Mouse (Mus musculus) CD8-positive naive resting alpha-beta T cell, adult 2 months (primary cell): ENCODE data around the gene Nat8f5.
"Not testable (repeated sequence)": the region's sequence is repeated elsewhere in the genome, so short reads cannot be mapped to it uniquely, and the experiment has no call there.

ENCODE experiments used
- DNase-seq, 2 experiments: peaks; one replicate each; pipeline ENCODE4 v3.0.0; 2022; ENCODE audit warnings: low read depth in 2 of 2, low spot score in 2 of 2

The Nat8f5 gene

GRCm38 (mm10) chr6:85836827-85837226, 16.1 kb upstream of the Nat8f5 start:
- DNase-seq, result not testable (repeated sequence)

- DNase-seq, result not testable (repeated sequence)
Measured at GRCm38 (mm10) chr6:85836098-85836497, 15.3 kb upstream of the Nat8f5 start.

GRCm38 (mm10) chr6:85835104-85835503, 14.3 kb upstream of the Nat8f5 start:
- DNase-seq, result not testable (repeated sequence)

GRCm38 (mm10) chr6:85834504-85835100, 13.8 kb upstream of the Nat8f5 start:
- not testable (repeated sequence) for DNase-seq

GRCm38 (mm10) chr6:85831796-85832321, 11.1 kb upstream of the Nat8f5 start, which contains the start of gene Nat8:
Gene Nat8, minus strand, starts transcription at chr6:85832082.
- no peak for DNase-seq

- no peak for DNase-seq
Measured at GRCm38 (mm10) chr6:85829462-85829861, 8.7 kb upstream of the Nat8f5 start.

GRCm38 (mm10) chr6:85825886-85826285, 5.1 kb upstream of the Nat8f5 start:
- DNase-seq, result no peak

- DNase-seq, result no peak
Measured at GRCm38 (mm10) chr6:85823382-85824090, 2.8 kb upstream of the Nat8f5 start.

GRCm38 (mm10) chr6:85822286-85822685, 1.5 kb upstream of the Nat8f5 start:
- DNase-seq, result no peak

- no peak for DNase-seq
Measured at GRCm38 (mm10) chr6:85818338-85818737, 2.4 kb downstream of the Nat8f5 start.

GRCm38 (mm10) chr6:85813339-85813738, 7.4 kb downstream of the Nat8f5 start:
- DNase-seq, result no peak

- DNase-seq, result not testable (repeated sequence)
Measured at GRCm38 (mm10) chr6:85810942-85811537, 9.7 kb downstream of the Nat8f5 start.

- not testable (repeated sequence) for DNase-seq
Measured at GRCm38 (mm10) chr6:85810514-85810913, 10.3 kb downstream of the Nat8f5 start.

GRCm38 (mm10) chr6:85809784-85810183, 11.0 kb downstream of the Nat8f5 start:
- not testable (repeated sequence) for DNase-seq

GRCm38 (mm10) chr6:85803180-85803579, 17.6 kb downstream of the Nat8f5 start:
- DNase-seq, result not testable (repeated sequence)
